ENCODE assay signal across 10 mouse cellular contexts in the genomic region with DNA sequence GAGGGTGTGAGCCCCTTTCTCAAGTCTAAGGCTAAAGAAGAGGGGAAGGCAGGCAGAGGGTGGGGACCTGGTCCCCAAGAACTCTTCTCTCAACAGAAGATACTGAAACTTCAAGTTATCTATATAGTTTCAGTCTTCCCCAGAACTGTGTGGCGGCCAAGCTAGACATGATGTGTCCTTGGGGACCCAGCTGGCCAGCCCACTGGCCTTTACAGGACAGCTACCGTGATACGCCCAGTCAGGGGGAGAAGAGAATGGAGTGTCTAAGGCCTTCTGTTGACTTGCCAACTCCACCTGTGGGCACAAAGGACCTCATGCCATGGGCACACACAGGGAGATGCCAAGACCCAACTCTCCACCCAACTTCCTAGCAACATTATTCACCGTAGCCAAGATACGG. TPM values are rescaled to one million over a fixed set of nuclear protein-coding genes. Genes with fewer than 3 reads are reported as not detected.
DNase-seq lines count a peak whose midpoint lies in the region; ATAC-seq and TF ChIP-seq lines count a peak whose summit lies in the region.
"Had no signal": no experiment of that assay in that cellular context is flagged by ENCODE, and none has a peak within 500 bp of the region (broad histone marks: within the 10 kb centered on the region; RNA-seq: fewer than 3 reads in every experiment).

No protein-coding gene starts in this region.

- H3K4me1 ChIP-seq in heart, embryonic 11.5 days (ENCODE audit: control insufficient read depth, insufficient read depth, low read length), result peaks cover 81% of the 10 kb centered on the region
- H3K4me1 ChIP-seq in midbrain, embryonic 14.5 days (ENCODE audit: control insufficient read depth, insufficient read depth, low read length), result peaks cover 15% of the 10 kb centered on the region; the same call in 1 of the 2 replicates
- peaks cover 3% of the 10 kb centered on the region; the same call in 1 of the 2 replicates for H3K4me1 ChIP-seq in midbrain, postnatal 0 days (ENCODE audit: insufficient read depth, low read length)
- peaks cover 26% of the 10 kb centered on the region for H3K4me1 ChIP-seq in hindbrain, postnatal 0 days (ENCODE audit: insufficient read depth, low read length)
- peaks cover 43% of the 10 kb centered on the region for H3K4me1 ChIP-seq in stomach, postnatal 0 days (replicated peaks; ENCODE audit: control insufficient read depth, insufficient read depth)

- WGBS in heart, embryonic 11.5 days (ENCODE audit: insufficient replicate concordance), result 68% methylated on average over 5 of the region's 5 CpGs
- WGBS in midbrain, embryonic 14.5 days, result 82% methylated on average over 5 of the region's 5 CpGs
- WGBS in midbrain, postnatal 0 days, result 83% methylated on average over 5 of the region's 5 CpGs
- 68% methylated on average over 5 of the region's 5 CpGs for WGBS in hindbrain, postnatal 0 days
- WGBS in stomach, postnatal 0 days, result 65% methylated on average over 5 of the region's 5 CpGs

- ATAC-seq in heart, embryonic 11.5 days (replicated peaks; ENCODE audit: insufficient number of reproducible peaks, low FRiP score, low TSS enrichment), result no peak
- no peak for ATAC-seq in midbrain, embryonic 14.5 days (ENCODE audit: low FRiP score, low TSS enrichment)
- no peak for ATAC-seq in midbrain, postnatal 0 days (ENCODE audit: low FRiP score)
- no peak for ATAC-seq in hindbrain, postnatal 0 days
- no peak; the same call in 1 of the 2 replicates for ATAC-seq in stomach, postnatal 0 days (ENCODE audit: low FRiP score, low TSS enrichment)

- intact Hi-C loops in heart, postnatal 25 days (cut with DNase I), result no loop called here

- H3K4me2 ChIP-seq in heart, embryonic 11.5 days, result no peak overlapping the region
- H3K4me2 ChIP-seq in midbrain, embryonic 14.5 days (ENCODE audit: low read length), result no peak overlapping the region
- H3K4me2 ChIP-seq in midbrain, postnatal 0 days (ENCODE audit: low read depth, low read length, poor library complexity, severe bottlenecking), result no peak overlapping the region
- no peak overlapping the region for H3K4me2 ChIP-seq in hindbrain, postnatal 0 days (ENCODE audit: low read depth, low read length)
- H3K4me2 ChIP-seq in stomach, postnatal 0 days (replicated peaks; ENCODE audit: low read depth), result no peak overlapping the region

- DNase-seq in heart, postnatal 25 days (ENCODE audit: low spot score), result no peak
- DNase-seq in midbrain, embryonic 14.5 days, result no peak
- no peak for DNase-seq in midbrain, postnatal 0 days (ENCODE audit: low spot score)
- DNase-seq in hindbrain, postnatal 0 days (ENCODE audit: low spot score), result no peak
- DNase-seq in stomach, postnatal 0 days (ENCODE audit: low spot score), result peak; percentile 29
- DNase-seq in cerebellum, adult 9-10 months, result no peak
- no peak for DNase-seq in adipocyte (ENCODE audit: low spot score)
- DNase-seq: adrenal gland, postnatal 25 days; gastrocnemius, postnatal 25 days had no signal

- no peak for TF ChIP-seq CTCF in midbrain, postnatal 0 days (IDR thresholded peaks at IDR 0.05)
- no peak for TF ChIP-seq CTCF in hindbrain, postnatal 0 days (IDR thresholded peaks at IDR 0.05; ENCODE audit: low read depth)
- no peak for TF ChIP-seq CTCF in stomach, postnatal 0 days (IDR thresholded peaks at IDR 0.05; ENCODE audit: low read depth)

- H3K27ac ChIP-seq in heart, embryonic 11.5 days (ENCODE audit: low read depth, low read length), result peak overlapping the region; percentile 88
- H3K27ac ChIP-seq in midbrain, embryonic 14.5 days (replicated peaks; ENCODE audit: low read depth, low read length), result 0 out of 2 replicates have a peak overlapping the region, but pooled peaks have one; percentile 20
- H3K27ac ChIP-seq in midbrain, postnatal 0 days (ENCODE audit: low read depth, low read length), result no peak overlapping the region
- H3K27ac ChIP-seq in hindbrain, postnatal 0 days, result peak overlapping the region; percentile 54; the same call in 1 of the 2 replicates
- H3K27ac ChIP-seq in stomach, postnatal 0 days (replicated peaks), result peak overlapping the region; percentile 91

- TF ChIP-seq EP300 in stomach, postnatal 0 days (optimal IDR thresholded peaks at IDR 0.05), result no peak

- no peak overlapping the region for H3K4me3 ChIP-seq in heart, embryonic 11.5 days (ENCODE audit: low read depth, low read length)
- no peak overlapping the region for H3K4me3 ChIP-seq in midbrain, embryonic 14.5 days (replicated peaks; ENCODE audit: low read depth, low read length)
- no peak overlapping the region for H3K4me3 ChIP-seq in midbrain, postnatal 0 days (ENCODE audit: low read depth, low read length)
- H3K4me3 ChIP-seq in hindbrain, postnatal 0 days (ENCODE audit: low read length), result no peak overlapping the region
- H3K4me3 ChIP-seq in stomach, postnatal 0 days (ENCODE audit: low read depth, low read length), result no peak overlapping the region

- H3K9me3 ChIP-seq in heart, embryonic 11.5 days (replicated peaks; ENCODE audit: control insufficient read depth, low read length), result no peaks in the 10 kb centered on the region
- no peaks in the 10 kb centered on the region for H3K9me3 ChIP-seq in midbrain, embryonic 14.5 days (ENCODE audit: control insufficient read depth, low read length)
- no peaks in the 10 kb centered on the region for H3K9me3 ChIP-seq in midbrain, postnatal 0 days (ENCODE audit: low read length)
- H3K9me3 ChIP-seq in hindbrain, postnatal 0 days (ENCODE audit: low read length), result no peaks in the 10 kb centered on the region
- H3K9me3 ChIP-seq in stomach, postnatal 0 days (ENCODE audit: control insufficient read depth, low read length), result no peaks in the 10 kb centered on the region

- H3K36me3 ChIP-seq in heart, embryonic 11.5 days (ENCODE audit: control insufficient read depth, insufficient read depth, low read length), result no peaks in the 10 kb centered on the region
- H3K36me3 ChIP-seq in midbrain, embryonic 14.5 days (ENCODE audit: control insufficient read depth, insufficient read depth, low read length), result no peaks in the 10 kb centered on the region
- no peaks in the 10 kb centered on the region for H3K36me3 ChIP-seq in midbrain, postnatal 0 days (ENCODE audit: insufficient read depth, low read length)
- no peaks in the 10 kb centered on the region for H3K36me3 ChIP-seq in hindbrain, postnatal 0 days (ENCODE audit: insufficient read depth, low read length)
- H3K36me3 ChIP-seq in stomach, postnatal 0 days (ENCODE audit: control insufficient read depth, insufficient read depth, low read length), result no peaks in the 10 kb centered on the region

- no peaks in the 10 kb centered on the region for H3K27me3 ChIP-seq in heart, embryonic 11.5 days (ENCODE audit: control insufficient read depth, insufficient read depth, low read length)
- no peaks in the 10 kb centered on the region for H3K27me3 ChIP-seq in midbrain, embryonic 14.5 days (ENCODE audit: control insufficient read depth, insufficient read depth, low read length)
- no peaks in the 10 kb centered on the region for H3K27me3 ChIP-seq in midbrain, postnatal 0 days (ENCODE audit: insufficient read depth, low read length)
- no peaks in the 10 kb centered on the region for H3K27me3 ChIP-seq in hindbrain, postnatal 0 days (ENCODE audit: insufficient read depth, low read length)
- no peaks in the 10 kb centered on the region for H3K27me3 ChIP-seq in stomach, postnatal 0 days (ENCODE audit: control insufficient read depth, insufficient read depth, low read length)

- H3K9ac ChIP-seq in heart, embryonic 11.5 days (ENCODE audit: low read depth, low read length), result no peak overlapping the region
- H3K9ac ChIP-seq in midbrain, embryonic 14.5 days (replicated peaks; ENCODE audit: low read length), result no peak overlapping the region
- H3K9ac ChIP-seq in midbrain, postnatal 0 days (replicated peaks; ENCODE audit: low read length, poor library complexity, severe bottlenecking), result no peak overlapping the region
- no peak overlapping the region for H3K9ac ChIP-seq in hindbrain, postnatal 0 days (replicated peaks; ENCODE audit: low read length)
- no peak overlapping the region for H3K9ac ChIP-seq in stomach, postnatal 0 days (ENCODE audit: low read length)

RNA-seq across cellular contexts. Expression of gene Actn1, which starts 31.8 kb away (rescaled TPM):
- polyA plus RNA-seq in heart, embryonic 11.5 days (2014; fragmentation: Nextera tagmentation; extraction: Ambion mirVana), result 53.2 and 54.1 TPM in 2 replicates
- 10 to 100 TPM; 33.9 to 38.3 TPM for total RNA-seq in heart, postnatal 25 days (2021)
- polyA plus RNA-seq in midbrain, embryonic 14.5 days (2014; fragmentation: Nextera tagmentation; extraction: Ambion mirVana), result 6.2 and 7.9 TPM in 2 replicates
- 17.1 and 18.0 TPM in 2 replicates for total RNA-seq in midbrain, postnatal 0 days (2014; rRNA removed)
- polyA plus RNA-seq in midbrain, postnatal 0 days (2015; fragmentation: Nextera tagmentation; extraction: Ambion mirVana), result 6.2 and 7.4 TPM in 2 replicates
- total RNA-seq in hindbrain, postnatal 0 days (2014; rRNA removed), result 18.3 and 22.4 TPM in 2 replicates
- 7.4 and 8.3 TPM in 2 replicates for polyA plus RNA-seq in hindbrain, postnatal 0 days (2015; fragmentation: Nextera tagmentation; extraction: Ambion mirVana)
- polyA plus RNA-seq in stomach, postnatal 0 days (2015; fragmentation: Nextera tagmentation; extraction: Ambion mirVana), result 32.2 and 36.8 TPM in 2 replicates
